Mouse (Mus musculus) testis, adult 2 months (tissue): ENCODE results near the gene Olfr984. TPM values are rescaled to one million over a fixed set of nuclear protein-coding genes. Genes with fewer than 3 reads are reported as not detected.

ENCODE experiments used
- H3K27ac ChIP-seq: fragments of 200-500 bp; 2 replicates; pipeline ENCODE4 v1.5.1; 2012; ENCODE audit warnings: low read depth, low read length; ENCODE audit not compliant: control insufficient read depth, insufficient read depth
- H3K27me3 ChIP-seq: fragments of 200-500 bp; 2 replicates; pipeline ENCODE4 v1.6.1; 2012; ENCODE audit warnings: mild to moderate bottlenecking, low read length, moderate library complexity; ENCODE audit not compliant: control insufficient read depth, insufficient read depth
- H3K36me3 ChIP-seq: fragments of 200-500 bp; 2 replicates; pipeline ENCODE4 v1.6.1; 2012; ENCODE audit warnings: mild to moderate bottlenecking, low read length; ENCODE audit not compliant: control insufficient read depth, insufficient read depth
- H3K4me1 ChIP-seq: fragments of 200-500 bp; 2 replicates; pipeline ENCODE4 v1.6.1; 2012; ENCODE audit warnings: low read length; ENCODE audit not compliant: control insufficient read depth, insufficient read depth
- H3K4me3 ChIP-seq: fragments of 200-500 bp; 2 replicates; pipeline ENCODE4 v1.5.1; 2012; ENCODE audit warnings: low read depth, mild to moderate bottlenecking, low read length, moderate library complexity, mixed read lengths; ENCODE audit not compliant: control insufficient read depth
- CTCF ChIP-seq: fragments of 200-500 bp; IDR thresholded peaks from 2 replicates; pipeline ENCODE4 v1.5.1; 2012; ENCODE audit warnings: low read depth, mild to moderate bottlenecking, inconsistent platforms, low read length, moderate library complexity; ENCODE audit not compliant: control insufficient read depth, insufficient read depth, insufficient replicate concordance
- POLR2A ChIP-seq: fragments of 200-500 bp; IDR thresholded peaks from 2 replicates; pipeline ENCODE4 v1.6.1; 2012; ENCODE audit warnings: low read depth, mild to moderate bottlenecking, inconsistent platforms, low read length, moderate library complexity; ENCODE audit not compliant: control insufficient read depth
- polyA plus RNA-seq: library from polyadenylated mRNA; depleted of rRNA; stranded (reverse); fragments of >200 nt; gene quantifications from 2 replicates; pipeline ENCODE4 v1.2.3, GENCODE M21; 2012; rRNA removed

Olfr984 gene
- polyA plus RNA-seq: not detected in 2 replicates

DNA sequence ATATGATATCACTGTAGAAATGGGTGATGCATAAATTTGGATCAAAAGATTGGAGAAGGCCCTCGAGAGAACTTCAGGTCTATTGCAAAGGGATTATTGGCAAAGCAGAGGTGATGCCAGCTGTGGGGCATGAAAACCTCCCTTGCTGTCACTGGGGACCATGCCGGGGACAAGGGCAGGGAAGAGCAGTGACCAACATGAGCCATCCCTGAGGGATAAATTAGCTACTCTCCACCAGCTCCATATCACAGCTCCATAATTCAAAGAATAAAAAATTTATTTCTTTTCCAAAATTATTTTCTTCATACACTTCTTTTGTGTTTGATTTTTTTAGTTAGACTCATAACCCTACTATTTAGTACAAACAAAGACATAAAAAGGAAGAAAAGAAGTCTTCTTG, at the start of gene Olfr984:
Gene Olfr984 (minus strand): TSS at position 101 of the 400 bp plus-strand sequence.
- Histone ChIP-seq H3K27me3 (no peaks in the 10 kb centered on the region), H3K4me1 (no peaks in the 10 kb centered on the region; the same call in 1 of the 2 replicates), H3K4me3 (no peak within 1 kb of the TSS), H3K27ac (no peak within 1 kb of the TSS), H3K36me3 (no peaks in the 10 kb centered on the region)
- no peak for TF ChIP-seq POLR2A
- TF ChIP-seq CTCF: no peak

DNA sequence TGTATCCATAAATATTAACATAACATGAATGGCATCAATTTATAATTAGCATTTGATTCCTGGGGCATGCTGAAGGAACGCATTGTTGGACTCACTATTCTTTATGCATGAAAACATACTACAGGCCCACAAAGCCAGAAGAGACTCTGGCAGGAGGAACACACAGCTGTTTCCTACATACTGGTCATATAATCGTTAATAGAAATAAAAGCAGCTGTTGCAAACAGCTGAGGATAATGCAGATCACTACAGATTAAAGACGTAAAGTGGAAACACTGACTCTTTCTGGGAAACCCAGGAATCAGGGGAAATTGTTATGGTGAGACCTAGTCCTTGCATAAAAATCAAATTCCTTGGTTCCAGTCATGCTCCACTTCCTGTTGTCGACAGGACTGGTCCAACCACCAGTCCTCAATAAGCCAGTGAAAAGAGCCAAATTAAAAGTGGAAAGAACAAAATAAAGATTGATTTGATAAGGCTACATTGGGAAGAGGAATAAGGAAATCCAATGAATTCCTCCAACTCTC, 41.2 kb upstream of the Olfr984 start:
- Histone ChIP-seq H3K4me3 (no peak overlapping the region), H3K36me3 (no peaks in the 10 kb centered on the region), H3K4me1 (no peaks in the 10 kb centered on the region), H3K27me3 (no peaks in the 10 kb centered on the region), H3K27ac (no peak overlapping the region)
- no peak for TF ChIP-seq POLR2A
- TF ChIP-seq CTCF: no peak

- Histone ChIP-seq H3K27me3 (no peaks in the 10 kb centered on the region), H3K27ac (no peak overlapping the region)
- TF ChIP-seq POLR2A (no peak), CTCF (no peak)
Observed at GRCm38 (mm10) chr9:40141544-40141943, 27.5 kb upstream of the Olfr984 start.

GRCm38 (mm10) chr9:40139484-40139883, 25.5 kb upstream of the Olfr984 start:
- Histone ChIP-seq H3K4me1 (no peaks in the 10 kb centered on the region), H3K36me3 (no peaks in the 10 kb centered on the region), H3K4me3 (no peak overlapping the region), H3K27me3 (no peaks in the 10 kb centered on the region), H3K27ac (no peak overlapping the region)
- TF ChIP-seq POLR2A (no peak), CTCF (no peak)

More at GRCm38 (mm10) chr9:40141544-40141943, 27.5 kb upstream of the Olfr984 start:
- H3K4me3 ChIP-seq: no peak overlapping the region
- H3K36me3 ChIP-seq: no peaks in the 10 kb centered on the region
- H3K4me1 ChIP-seq: no peaks in the 10 kb centered on the region

DNA sequence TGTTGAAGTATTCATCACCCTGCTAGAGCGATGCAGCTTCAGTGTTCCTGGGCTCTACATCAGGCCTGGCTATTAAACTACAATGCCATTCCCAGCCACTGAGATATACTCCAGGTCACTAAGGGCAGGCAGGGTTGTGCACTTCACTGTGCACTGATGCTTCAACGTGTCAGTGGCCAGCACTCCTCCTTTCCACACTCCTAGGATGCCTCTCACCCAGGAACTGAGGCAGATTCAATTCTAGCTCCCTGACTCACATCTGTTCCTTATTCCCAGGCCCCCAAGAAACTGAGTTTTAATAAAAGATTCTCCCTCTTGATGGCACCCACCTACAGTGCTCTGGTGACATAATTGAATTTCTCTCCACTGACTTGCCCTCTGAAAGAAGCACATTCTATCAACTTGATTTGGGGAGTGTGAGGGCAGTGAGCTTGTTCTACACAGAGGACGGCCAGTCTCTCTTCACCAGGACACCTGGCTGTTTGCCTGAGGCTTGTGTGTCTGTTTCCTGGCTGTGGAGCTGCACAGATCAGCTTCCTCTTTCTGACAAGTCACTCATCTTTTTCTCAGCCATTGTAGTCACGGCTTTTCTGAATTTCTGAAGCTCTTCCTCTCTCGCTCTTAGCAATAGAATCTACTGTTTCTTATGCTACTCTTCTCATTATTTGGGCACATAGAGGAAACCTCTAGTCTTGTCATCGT, 23.1 kb upstream of the Olfr984 start:
- Histone ChIP-seq H3K4me3 (no peak overlapping the region), H3K4me1 (no peaks in the 10 kb centered on the region), H3K27me3 (no peaks in the 10 kb centered on the region), H3K27ac (no peak overlapping the region), H3K36me3 (no peaks in the 10 kb centered on the region)
- TF ChIP-seq CTCF: no peak
- no peak for TF ChIP-seq POLR2A

- H3K27ac ChIP-seq: no peak overlapping the region
- H3K36me3 ChIP-seq: no peaks in the 10 kb centered on the region
- no peaks in the 10 kb centered on the region for H3K4me1 ChIP-seq
- H3K27me3 ChIP-seq: no peaks in the 10 kb centered on the region
- TF ChIP-seq POLR2A: no peak
- no peak overlapping the region for H3K4me3 ChIP-seq
Observed at GRCm38 (mm10) chr9:40130556-40130955, 16.6 kb upstream of the Olfr984 start.

- H3K27ac ChIP-seq: no peak within 1 kb of the TSS
- no peaks in the 10 kb centered on the region for H3K4me1 ChIP-seq
- no peak within 1 kb of the TSS for H3K4me3 ChIP-seq
- H3K36me3 ChIP-seq: no peaks in the 10 kb centered on the region
- TF ChIP-seq CTCF (no peak), POLR2A (no peak)
- H3K27me3 ChIP-seq: no peaks in the 10 kb centered on the region
Observed at GRCm38 (mm10) chr9:40130084-40130483, 16.1 kb upstream of the Olfr984 start, which contains the start of gene Olfr985. Olfr985 (minus strand) TSS chr9:40130184.
